ENCODE assay signal across 9 mouse cellular contexts in genomic region chr12:105104036-105104435, GRCm38 (mm10). TPM values are rescaled to one million over a fixed set of nuclear protein-coding genes. Genes with fewer than 3 reads are reported as not detected.
A peak's percentile ranks its signal among the peaks of the same experiment; 100 is the strongest.
DNase-seq lines count a peak whose midpoint lies in the region; ATAC-seq and TF ChIP-seq lines count a peak whose summit lies in the region.
"Had no signal": no experiment of that assay in that cellular context is flagged by ENCODE, and none has a peak within 500 bp of the region (broad histone marks: within the 10 kb centered on the region; RNA-seq: fewer than 3 reads in every experiment).

No protein-coding gene starts in this region.

- H3K4me2 ChIP-seq in intestine, embryonic 14.5 days (ENCODE audit: low read length): no peak overlapping the region
- H3K4me2 ChIP-seq in intestine, embryonic 16.5 days (ENCODE audit: low read depth, low read length): no peak overlapping the region
- no peak overlapping the region for H3K4me2 ChIP-seq in forebrain, embryonic 13.5 days
- H3K4me2 ChIP-seq in neural tube, embryonic 11.5 days (ENCODE audit: low read depth): no peak overlapping the region
- H3K4me2 ChIP-seq: embryonic facial prominence, embryonic 12.5 days had no signal

- peak; percentile 89 for TF ChIP-seq CTCF in brain, embryonic 14.5 days (IDR thresholded peaks at IDR 0.05; ENCODE audit: borderline replicate concordance, extremely low read depth, insufficient read depth, insufficient read length)
- TF ChIP-seq CTCF in liver, adult 2 months (IDR thresholded peaks at IDR 0.05; ENCODE audit: low read depth, low read length): peak; percentile 80

- no peaks in the 10 kb centered on the region for H3K9me3 ChIP-seq in intestine, embryonic 14.5 days (ENCODE audit: control insufficient read depth, low read length)
- no peaks in the 10 kb centered on the region for H3K9me3 ChIP-seq in intestine, embryonic 16.5 days (ENCODE audit: control insufficient read depth, low read length)
- H3K9me3 ChIP-seq in forebrain, embryonic 13.5 days (replicated peaks): no peaks in the 10 kb centered on the region
- H3K9me3 ChIP-seq in neural tube, embryonic 11.5 days (ENCODE audit: control insufficient read depth, low read length): no peaks in the 10 kb centered on the region
- H3K9me3 ChIP-seq: embryonic facial prominence, embryonic 12.5 days had no signal

- no peak overlapping the region for H3K27ac ChIP-seq in intestine, embryonic 14.5 days (ENCODE audit: low read depth)
- no peak overlapping the region for H3K27ac ChIP-seq in intestine, embryonic 16.5 days (ENCODE audit: low read length)
- no peak overlapping the region for H3K27ac ChIP-seq in forebrain, embryonic 13.5 days
- H3K27ac ChIP-seq in liver, adult 2 months (replicated peaks; ENCODE audit: insufficient read depth, low read depth, low read length): no peak overlapping the region
- no peak overlapping the region for H3K27ac ChIP-seq in neural tube, embryonic 11.5 days (ENCODE audit: low read depth, low read length)
- H3K27ac ChIP-seq: embryonic facial prominence, embryonic 12.5 days had no signal

- H3K4me1 ChIP-seq in intestine, embryonic 14.5 days (replicated peaks; ENCODE audit: control insufficient read depth, insufficient read depth, low read length): no peaks in the 10 kb centered on the region
- H3K4me1 ChIP-seq in intestine, embryonic 16.5 days (ENCODE audit: control insufficient read depth, insufficient read depth, low read length): no peaks in the 10 kb centered on the region
- H3K4me1 ChIP-seq in forebrain, embryonic 13.5 days: peaks cover 10% of the 10 kb centered on the region
- H3K4me1 ChIP-seq in liver, adult 2 months (ENCODE audit: control insufficient read depth, insufficient read depth, low read length): no peaks in the 10 kb centered on the region
- no peaks in the 10 kb centered on the region for H3K4me1 ChIP-seq in neural tube, embryonic 11.5 days (ENCODE audit: control insufficient read depth, insufficient read depth, low read length)

- no peaks in the 10 kb centered on the region for H3K79me2 ChIP-seq in liver, adult 2 months (ENCODE audit: control insufficient read depth, insufficient read depth, low read length)

- H3K4me3 ChIP-seq in intestine, embryonic 14.5 days (ENCODE audit: low read depth, low read length): no peak overlapping the region
- no peak overlapping the region for H3K4me3 ChIP-seq in intestine, embryonic 16.5 days (ENCODE audit: low read length)
- H3K4me3 ChIP-seq in forebrain, embryonic 13.5 days: no peak overlapping the region
- H3K4me3 ChIP-seq in liver, adult 2 months (ENCODE audit: insufficient read depth, low read depth, low read length): no peak overlapping the region
- no peak overlapping the region for H3K4me3 ChIP-seq in neural tube, embryonic 11.5 days (ENCODE audit: low read depth, low read length)
- H3K4me3 ChIP-seq: embryonic facial prominence, embryonic 12.5 days had no signal

- TF ChIP-seq POLR2A in brain, embryonic 14.5 days (IDR thresholded peaks at IDR 0.05; ENCODE audit: borderline replicate concordance, extremely low read depth, insufficient read depth, insufficient read length, poor library complexity, severe bottlenecking): no peak
- TF ChIP-seq POLR2A in liver, adult 2 months (IDR thresholded peaks at IDR 0.05; ENCODE audit: extremely low read depth, insufficient read depth, low read length): no peak

- H3K9ac ChIP-seq in intestine, embryonic 14.5 days (ENCODE audit: low read length): no peak overlapping the region
- no peak overlapping the region for H3K9ac ChIP-seq in intestine, embryonic 16.5 days (ENCODE audit: low read depth, low read length)
- no peak overlapping the region for H3K9ac ChIP-seq in forebrain, embryonic 13.5 days
- no peak overlapping the region for H3K9ac ChIP-seq in liver, adult 2 months (ENCODE audit: low read depth, low read length)
- H3K9ac ChIP-seq in neural tube, embryonic 11.5 days (ENCODE audit: low read length): no peak overlapping the region
- H3K9ac ChIP-seq: embryonic facial prominence, embryonic 12.5 days had no signal

- DNase-seq in intestine, embryonic 14.5 days (ENCODE audit: low spot score): peak; percentile 92
- DNase-seq in brain, embryonic 14.5 days (ENCODE audit: low read depth): peak; percentile 93
- peak; percentile 32 to 69 for DNase-seq in kidney, adult 8-10 months
- DNase-seq in liver, adult 2 months (ENCODE audit: extremely low read depth, low read depth, low spot score): peak; percentile 45
- peak; percentile 85 for DNase-seq in neural tube, embryonic 11.5 days (ENCODE audit: low spot score)
- DNase-seq in thymus, adult 18-20 months: peak; percentile 30 to 31

- no peak for ATAC-seq in intestine, embryonic 14.5 days (replicated peaks; ENCODE audit: low FRiP score, low TSS enrichment, low read depth)
- no peak for ATAC-seq in intestine, embryonic 16.5 days
- ATAC-seq in forebrain, embryonic 13.5 days: peak; percentile 65
- ATAC-seq in neural tube, embryonic 11.5 days (ENCODE audit: insufficient read depth, low FRiP score, low TSS enrichment): no peak

- H3K27me3 ChIP-seq in intestine, embryonic 14.5 days (replicated peaks; ENCODE audit: control insufficient read depth, insufficient read depth, low read length): no peaks in the 10 kb centered on the region
- peaks cover 3% of the 10 kb centered on the region; the same call in 1 of the 2 replicates for H3K27me3 ChIP-seq in intestine, embryonic 16.5 days (replicated peaks; ENCODE audit: control insufficient read depth, insufficient read depth, low read length)
- H3K27me3 ChIP-seq in forebrain, embryonic 13.5 days: no peaks in the 10 kb centered on the region
- H3K27me3 ChIP-seq in liver, adult 2 months (ENCODE audit: control insufficient read depth, insufficient read depth, low read length): no peaks in the 10 kb centered on the region
- no peaks in the 10 kb centered on the region for H3K27me3 ChIP-seq in neural tube, embryonic 11.5 days (ENCODE audit: control insufficient read depth, insufficient read depth, low read length)

- 2% methylated on average over 4 of the region's 4 CpGs for WGBS in intestine, embryonic 14.5 days
- WGBS in intestine, embryonic 16.5 days: 4% methylated on average over 4 of the region's 4 CpGs
- 7% methylated on average over 4 of the region's 4 CpGs for WGBS in forebrain, embryonic 13.5 days
- 4% methylated on average over 4 of the region's 4 CpGs for WGBS in liver, adult 2 months
- WGBS in neural tube, embryonic 11.5 days: 5% methylated on average over 4 of the region's 4 CpGs

- H3K36me3 ChIP-seq in intestine, embryonic 14.5 days (ENCODE audit: control insufficient read depth, insufficient read depth, low read length): no peaks in the 10 kb centered on the region
- H3K36me3 ChIP-seq in intestine, embryonic 16.5 days (ENCODE audit: control insufficient read depth, insufficient read depth, low read length): no peaks in the 10 kb centered on the region
- no peaks in the 10 kb centered on the region for H3K36me3 ChIP-seq in forebrain, embryonic 13.5 days (ENCODE audit: poor library complexity, severe bottlenecking)
- no peaks in the 10 kb centered on the region for H3K36me3 ChIP-seq in liver, adult 2 months (ENCODE audit: control insufficient read depth, insufficient read depth, low read length)
- no peaks in the 10 kb centered on the region for H3K36me3 ChIP-seq in neural tube, embryonic 11.5 days (ENCODE audit: control insufficient read depth, insufficient read depth, low read length)
- H3K36me3 ChIP-seq: embryonic facial prominence, embryonic 12.5 days had no signal

RNA-seq across cellular contexts. Expression of gene Tcl1b2, which starts 41.8 kb away (rescaled TPM):
- not detected in 2 replicates for polyA plus RNA-seq in intestine, embryonic 14.5 days (2014; fragmentation: Nextera tagmentation; extraction: Ambion mirVana)
- polyA plus RNA-seq in intestine, embryonic 16.5 days (2015; fragmentation: Nextera tagmentation; extraction: Ambion mirVana): not detected in 2 replicates
- 0.08 and 0.14 TPM in 2 replicates for polyA plus RNA-seq in brain, embryonic 14.5 days (2012; rRNA removed)
- not detected in 2 replicates for polyA plus RNA-seq in forebrain, embryonic 13.5 days (2015; fragmentation: Nextera tagmentation; extraction: Ambion mirVana)
- not detected in 2 replicates for total RNA-seq in liver, adult 2 months (2014; rRNA removed)
- not detected in 2 replicates for polyA plus RNA-seq in liver, adult 2 months (2012; rRNA removed)
- polyA plus RNA-seq in neural tube, embryonic 11.5 days (2014; fragmentation: Nextera tagmentation; extraction: Ambion mirVana): not detected in 2 replicates
- polyA plus RNA-seq: embryonic facial prominence, embryonic 12.5 days had no signal

RNA-seq across cellular contexts. Expression of gene Tcl1b1, which starts 55.5 kb away (rescaled TPM):
- polyA plus RNA-seq in intestine, embryonic 14.5 days (2014; fragmentation: Nextera tagmentation; extraction: Ambion mirVana): not detected in 2 replicates
- polyA plus RNA-seq in intestine, embryonic 16.5 days (2015; fragmentation: Nextera tagmentation; extraction: Ambion mirVana): not detected in 2 replicates
- not detected in 2 replicates for polyA plus RNA-seq in brain, embryonic 14.5 days (2012; rRNA removed)
- polyA plus RNA-seq in forebrain, embryonic 13.5 days (2015; fragmentation: Nextera tagmentation; extraction: Ambion mirVana): not detected in 2 replicates
- total RNA-seq in liver, adult 2 months (2014; rRNA removed): not detected in 2 replicates
- polyA plus RNA-seq in liver, adult 2 months (2012; rRNA removed): not detected in 2 replicates
- not detected in 2 replicates for polyA plus RNA-seq in neural tube, embryonic 11.5 days (2014; fragmentation: Nextera tagmentation; extraction: Ambion mirVana)
- polyA plus RNA-seq: embryonic facial prominence, embryonic 12.5 days had no signal

Comparison
In these comparisons a context has a peak if more than half of its experiments do, and no peak if none do; other contexts are left out.
1. DNase-seq: peak in every context shown above with its lines; median percentile 93 in brain, embryonic 14.5 days; 92 in intestine, embryonic 14.5 days; 85 in neural tube, embryonic 11.5 days; 50 in kidney, adult 8-10 months; 45 in liver, adult 2 months; 30 in thymus, adult 18-20 months.